Mouse (Mus musculus) testis, adult 10 weeks (tissue): ENCODE results near the gene Nacc1. TPM values are rescaled to one million over a fixed set of nuclear protein-coding genes. Genes with fewer than 3 reads are reported as not detected.

Experiments
- polyA plus RNA-seq: library from polyadenylated mRNA; stranded (reverse); fragments of 350-450 nt; fragmentation: Illumina TruSeq; extraction: RNeasy Lipid Tissue Mini Kit (QIAGEN cat#74804); gene quantifications from one replicate; pipeline ENCODE4 v1.2.3, GENCODE M21; 2014; ENCODE audit warnings: low read depth, low replicate concordance

The Nacc1 gene
- polyA plus RNA-seq, result 1.1 TPM

DNA sequence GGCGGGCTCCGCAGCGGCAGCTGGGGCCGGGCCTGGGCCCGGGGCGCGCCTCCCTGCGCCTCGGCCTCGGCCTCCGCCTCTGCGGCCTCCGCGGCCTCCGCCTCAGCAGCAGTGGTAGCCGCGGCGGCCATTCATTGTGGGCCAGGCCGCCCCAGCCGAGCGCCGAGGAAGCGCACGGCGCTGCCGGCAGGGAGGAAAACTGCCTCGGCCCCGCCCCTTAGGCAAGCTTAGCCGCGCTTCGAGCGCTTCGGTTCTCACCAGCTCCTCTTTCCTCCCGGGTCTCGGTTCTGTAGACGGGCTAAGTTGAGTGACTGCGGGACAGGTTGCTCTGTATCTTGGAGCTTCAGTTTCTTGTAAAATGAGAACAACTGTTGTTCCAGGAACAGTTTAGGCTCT is at the start of gene Nacc1:
Nacc1 (minus strand) TSS at position 158 of the 396 bp plus-strand sequence.

DNA sequence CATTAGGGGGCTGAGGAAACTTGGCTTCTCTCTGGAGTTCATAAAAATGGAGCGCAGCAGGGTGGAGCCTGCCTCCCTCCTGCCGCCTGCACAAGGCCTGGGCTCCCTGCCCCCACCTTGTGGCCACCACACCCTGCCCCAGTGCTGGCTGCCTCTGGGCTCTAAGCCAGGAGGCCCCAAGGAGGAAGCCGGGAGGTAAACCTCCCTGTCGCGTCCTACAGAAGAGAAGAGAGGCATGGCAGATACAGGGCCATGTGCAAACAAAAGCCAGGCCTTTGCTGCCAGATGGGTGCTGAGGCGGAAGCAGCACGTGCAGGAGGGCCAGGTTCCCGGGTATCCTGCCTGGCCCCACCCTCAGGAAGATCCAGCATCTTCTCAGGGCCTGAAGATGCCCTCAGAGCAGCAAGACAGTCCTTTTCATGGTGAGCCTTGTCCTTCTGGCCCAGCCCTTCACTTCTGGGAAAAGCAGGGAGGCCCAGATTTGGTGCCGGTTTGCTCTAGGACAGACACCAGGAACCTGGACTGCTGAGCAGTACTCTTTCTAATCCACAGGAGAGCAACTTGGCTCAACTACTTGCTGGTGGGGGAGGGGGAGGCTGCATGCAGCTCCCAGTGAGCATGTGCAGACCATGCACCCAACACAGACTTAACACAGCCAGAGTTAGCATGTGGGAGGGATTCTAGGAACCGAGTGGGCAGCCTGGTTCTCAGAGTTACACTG is 35.3 kb upstream of the Nacc1 start, which contains the start of gene G430095P16Rik:
G430095P16Rik (plus strand) TSS at position 158 of the 721 bp plus-strand sequence.

DNA sequence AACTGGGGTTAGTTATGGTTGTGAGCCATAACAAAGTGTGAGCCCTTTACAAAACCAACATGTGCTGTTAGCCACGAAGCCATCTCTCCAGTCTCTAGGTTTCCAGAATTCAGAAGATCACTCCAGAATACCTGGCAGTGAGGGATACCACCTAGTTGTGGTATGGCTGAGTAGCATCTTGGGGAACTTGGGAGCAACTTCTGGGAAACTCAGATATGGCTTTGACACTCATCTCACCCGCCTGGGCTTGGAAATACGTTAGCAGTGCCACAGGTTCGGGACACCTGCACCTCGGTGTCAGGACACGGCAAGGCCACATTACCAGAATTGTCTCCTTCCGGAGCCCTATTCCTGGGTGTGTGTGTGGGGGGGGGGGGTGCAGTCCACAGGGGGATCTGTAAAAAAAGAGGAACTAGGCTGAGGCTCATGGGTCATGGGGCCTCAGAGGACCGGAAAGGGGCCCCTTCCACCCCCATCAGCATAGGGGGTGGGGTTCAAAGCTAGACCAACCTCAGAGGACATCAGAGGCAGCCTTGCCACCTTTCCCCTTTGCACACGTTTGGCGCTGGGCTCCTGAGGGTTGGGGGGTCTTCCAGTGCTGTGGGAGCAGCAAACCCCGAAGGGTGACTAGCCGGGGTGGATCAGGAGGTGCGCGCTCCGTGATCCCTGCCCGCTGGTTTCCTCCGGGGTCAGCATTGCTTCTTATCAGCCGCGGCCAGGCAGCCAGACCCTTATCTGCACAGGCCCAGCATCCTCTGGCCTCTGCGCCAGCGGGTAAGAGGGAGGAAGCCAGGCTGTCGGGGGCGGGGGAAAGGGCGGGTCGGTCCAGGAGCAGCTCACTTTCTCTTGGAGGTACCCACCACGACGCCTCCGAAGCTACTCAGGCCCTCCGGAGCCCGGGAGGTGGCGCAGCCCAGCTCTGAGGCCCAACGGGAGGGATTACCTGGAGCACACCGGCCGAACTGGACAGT is 13.6 kb upstream of the Nacc1 start, which contains the start of gene Lyl1:
Lyl1 (plus strand) TSS at position 517 of the 971 bp plus-strand sequence.

DNA sequence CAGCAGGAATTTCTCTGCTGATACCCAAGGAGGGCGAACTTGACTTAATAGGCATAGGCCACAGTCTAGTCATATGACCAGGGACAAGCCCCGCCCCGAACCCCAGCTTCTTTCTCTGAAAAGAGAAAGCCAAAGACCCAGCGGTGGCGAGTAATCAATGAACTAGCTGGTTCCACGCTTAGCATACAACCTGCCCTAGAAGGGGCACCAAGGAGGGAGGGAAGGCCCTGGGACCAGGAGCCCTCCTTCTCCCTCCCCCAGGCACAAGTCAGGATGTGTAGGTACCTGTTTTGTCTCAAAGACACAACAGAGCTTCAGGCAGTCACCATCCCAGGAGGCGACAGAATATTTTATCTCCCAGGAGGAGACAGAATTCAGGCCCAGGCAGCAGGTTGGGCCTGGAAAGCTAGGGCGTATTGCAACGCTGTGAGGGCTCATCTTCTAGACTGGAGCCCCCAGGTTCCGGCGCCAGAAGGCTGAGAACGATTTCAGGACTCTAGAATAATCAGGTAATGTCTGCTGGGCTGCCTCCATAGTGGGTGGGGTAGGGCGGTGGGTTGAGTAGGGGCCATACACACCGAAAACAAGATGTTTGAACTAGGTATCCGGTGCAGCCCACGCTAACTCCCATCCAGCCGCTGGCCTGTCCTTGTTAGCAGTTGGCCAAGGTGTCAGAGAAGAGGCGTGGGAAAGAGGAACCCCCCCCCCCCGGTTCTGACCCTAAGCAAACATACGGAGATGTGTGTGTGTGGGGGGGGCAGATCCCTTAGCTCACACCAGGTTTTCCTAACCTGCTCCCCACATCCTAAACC is 1.3 kb downstream of the Nacc1 start, which contains the start of gene Trmt1:
Trmt1 (plus strand) TSS at position 117 of the 812 bp plus-strand sequence.

DNA sequence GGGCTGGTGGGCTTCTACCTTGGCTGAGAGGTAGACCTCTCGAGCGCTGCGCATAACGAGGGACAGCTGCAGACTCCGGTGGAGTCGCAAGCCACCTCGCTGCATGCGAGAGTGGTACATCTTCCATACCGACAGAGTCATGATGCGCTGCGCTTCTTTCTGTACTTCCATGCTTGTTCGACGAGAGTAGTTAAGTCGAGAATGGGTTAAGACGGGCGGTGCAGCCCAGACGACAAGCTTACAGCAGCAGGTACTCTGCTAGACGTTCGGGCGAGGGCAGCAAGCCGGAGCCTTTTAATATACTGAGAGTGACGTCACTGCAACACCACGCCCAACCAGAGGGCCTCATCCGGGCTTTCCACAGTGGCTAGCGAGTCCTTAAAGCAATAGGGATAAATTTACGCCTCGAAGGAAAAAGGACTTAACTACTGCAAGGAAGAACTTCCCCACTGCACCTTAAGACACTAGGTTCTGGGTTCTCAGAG is 25.0 kb downstream of the Nacc1 start, which contains the start of gene Ier2:
Ier2 (minus strand) TSS at position 272 of the 485 bp plus-strand sequence.

Other genes starting within 250 kb of the Nacc1 start
- gene Ier2, start 25.0 kb downstream of the Nacc1 start, polyA plus RNA-seq, result 0.22 TPM
- 21.0 TPM for gene Trmt1, start 1.6 kb downstream of the Nacc1 start, polyA plus RNA-seq
- not detected for gene Lyl1, start 13.6 kb upstream of the Nacc1 start, polyA plus RNA-seq
- not detected for gene G430095P16Rik, start 35.1 kb upstream of the Nacc1 start, polyA plus RNA-seq
- gene Nfix, start 112.5 kb upstream of the Nacc1 start, polyA plus RNA-seq, result 1.3 TPM
- gene Dand5, start 135.0 kb upstream of the Nacc1 start, polyA plus RNA-seq, result 21.7 TPM
- gene Gadd45gip1, start 143.7 kb upstream of the Nacc1 start, polyA plus RNA-seq, result 0.55 TPM
- 7.1 TPM for gene Rad23a, start 152.8 kb upstream of the Nacc1 start, polyA plus RNA-seq
- 720 TPM for gene Calr, start 159.1 kb upstream of the Nacc1 start, polyA plus RNA-seq
- 6.7 TPM for gene Farsa, start 169.1 kb upstream of the Nacc1 start, polyA plus RNA-seq
- gene Syce2, start 184.2 kb upstream of the Nacc1 start, polyA plus RNA-seq, result 458 TPM
- gene Gcdh, start 206.1 kb upstream of the Nacc1 start, polyA plus RNA-seq, result 3.6 TPM
- gene Klf1, start 214.1 kb upstream of the Nacc1 start, polyA plus RNA-seq, result 0.22 TPM
- gene Dnase2a, start 220.7 kb upstream of the Nacc1 start, polyA plus RNA-seq, result 1.5 TPM
- not detected for gene Mast1, start 249.5 kb upstream of the Nacc1 start, polyA plus RNA-seq